Mouse (Mus musculus) hindbrain, embryonic 12.5 days (tissue): ENCODE results near the gene Arhgap17. TPM values are rescaled to one million over a fixed set of nuclear protein-coding genes. Genes with fewer than 3 reads are reported as not detected.

Source experiments
- ATAC-seq: fragments of 200-750 bp; cut with Nextera tagmentation; 2 replicates; pipeline ENCODE4 v1.8.0; 2017; ENCODE audit warnings: moderate TSS enrichment; ENCODE audit not compliant: low FRiP score
- H3K27ac ChIP-seq: fragments of 300-500 bp; sonication (generic); 2 replicates; pipeline ENCODE4 v1.5.1; 2016; ENCODE audit warnings: mild to moderate bottlenecking
- H3K27me3 ChIP-seq: fragments of 300-500 bp; sonication (generic); 2 replicates; pipeline ENCODE4 v1.6.1; 2016; ENCODE audit warnings: mild to moderate bottlenecking
- H3K36me3 ChIP-seq: fragments of 300-500 bp; sonication (generic); 2 replicates; pipeline ENCODE4 v1.6.1; 2016; ENCODE audit warnings: mild to moderate bottlenecking
- H3K4me1 ChIP-seq: fragments of 300-500 bp; sonication (generic); 2 replicates; pipeline ENCODE4 v1.6.1; 2016
- H3K4me2 ChIP-seq: fragments of 300-500 bp; sonication (generic); replicated peaks from 2 replicates; pipeline ENCODE4 v1.6.1; 2016; ENCODE audit warnings: mild to moderate bottlenecking
- H3K4me3 ChIP-seq: fragments of 300-500 bp; sonication (generic); 2 replicates; pipeline ENCODE4 v1.5.1; 2016; ENCODE audit warnings: mild to moderate bottlenecking
- H3K9ac ChIP-seq: fragments of 300-500 bp; sonication (generic); 2 replicates; pipeline ENCODE4 v1.6.1; 2016; ENCODE audit warnings: mild to moderate bottlenecking, moderate library complexity
- H3K9me3 ChIP-seq: fragments of 300-500 bp; sonication (generic); replicated peaks from 2 replicates; pipeline ENCODE4 v1.6.1; 2016; ENCODE audit warnings: mild to moderate bottlenecking
- WGBS: fragments of 180-500 bp; shearing (Covaris S2); methylation state at CpG from one replicate; pipeline ENCODE4 v1.1.7; 2016; 5-methylcytosine and 5-hydroxymethylcytosine counted together
- polyA plus RNA-seq: library from polyadenylated mRNA; unstranded; fragments of >200 nt; fragmentation: Nextera tagmentation; extraction: Ambion mirVana; gene quantifications from 2 replicates; pipeline ENCODE4 v1.2.1, GENCODE M21; 2016

The Arhgap17 gene
- polyA plus RNA-seq, 1 experiment from 2014 or later, result 25.2 TPM

DNA sequence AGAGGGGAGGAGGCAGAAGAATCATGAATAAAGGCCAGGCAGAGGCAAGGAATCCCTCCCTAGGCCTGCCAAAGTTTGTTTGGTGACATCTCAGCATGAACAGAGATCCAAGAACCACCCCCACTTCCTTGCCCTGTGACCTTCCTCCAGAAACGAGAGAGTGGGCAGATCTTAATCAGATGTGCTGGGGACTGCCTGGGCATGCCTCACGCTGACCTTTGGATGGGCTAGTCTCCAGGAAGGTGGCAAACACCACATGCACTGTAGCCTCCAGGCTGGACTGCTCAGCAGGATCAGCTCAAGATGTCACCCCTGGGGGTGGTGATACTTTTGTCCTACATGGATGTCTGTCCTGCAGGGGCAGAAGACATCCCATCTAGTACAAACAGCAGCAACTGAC, 121.5 kb downstream of the Arhgap17 start:
- Histone ChIP-seq H3K27me3 (no peaks in the 10 kb centered on the region), H3K4me3 (no peak overlapping the region), H3K4me2 (no peak overlapping the region), H3K4me1 (no peaks in the 10 kb centered on the region), H3K36me3 (no peaks in the 10 kb centered on the region), H3K9me3 (no peaks in the 10 kb centered on the region), H3K9ac (no peak overlapping the region), H3K27ac (no peak overlapping the region)
- 48% methylated on average over 2 of the region's 2 CpGs for WGBS
- no peak for ATAC-seq

GRCm38 (mm10) chr7:123246504-123247084, 123.1 kb downstream of the Arhgap17 start:
- Histone ChIP-seq H3K9me3 (no peaks in the 10 kb centered on the region), H3K4me3 (no peak overlapping the region), H3K27ac (no peak overlapping the region), H3K9ac (no peak overlapping the region), H3K4me1 (no peaks in the 10 kb centered on the region), H3K4me2 (no peak overlapping the region), H3K36me3 (no peaks in the 10 kb centered on the region), H3K27me3 (no peaks in the 10 kb centered on the region)
- WGBS, result 66% methylated on average over 4 of the region's 4 CpGs
- no peak for ATAC-seq

GRCm38 (mm10) chr7:123244833-123245232, 124.9 kb downstream of the Arhgap17 start:
- H3K4me3 ChIP-seq, result no peak overlapping the region
- WGBS, result 74% methylated on average over 1 of the region's 1 CpGs
- no peak for ATAC-seq
- no peaks in the 10 kb centered on the region for H3K9me3 ChIP-seq
- no peaks in the 10 kb centered on the region for H3K27me3 ChIP-seq
- no peak overlapping the region for H3K27ac ChIP-seq
- H3K4me2 ChIP-seq, result no peak overlapping the region
- no peak overlapping the region for H3K9ac ChIP-seq
- H3K4me1 ChIP-seq, result no peaks in the 10 kb centered on the region
- H3K36me3 ChIP-seq, result no peaks in the 10 kb centered on the region

GRCm38 (mm10) chr7:123242241-123242640, 127.5 kb downstream of the Arhgap17 start:
- ATAC-seq, result no peak

DNA sequence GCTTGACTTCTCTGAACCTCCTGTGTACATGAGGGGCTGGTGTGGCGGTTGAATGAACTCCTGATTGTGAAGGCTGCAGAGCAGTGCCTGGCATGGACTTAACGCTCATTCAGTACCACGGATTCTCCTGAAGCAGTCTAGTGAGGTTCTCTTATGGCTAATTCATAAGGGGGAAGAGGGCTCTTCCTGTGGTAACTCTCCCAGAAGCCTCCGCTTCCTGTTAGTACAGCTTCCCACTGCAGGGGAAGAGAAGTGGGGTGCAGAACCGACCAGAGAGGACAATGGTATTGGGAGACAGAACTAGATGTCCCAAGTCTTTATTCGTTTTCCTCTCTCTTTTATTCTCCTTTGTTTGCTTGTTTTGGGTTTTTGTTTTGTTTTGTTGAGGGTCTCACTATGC, 129.7 kb downstream of the Arhgap17 start:
- Histone ChIP-seq H3K4me1 (peaks cover 6% of the 10 kb centered on the region), H3K36me3 (no peaks in the 10 kb centered on the region), H3K27me3 (no peaks in the 10 kb centered on the region), H3K9ac (no peak overlapping the region), H3K4me3 (no peak overlapping the region), H3K4me2 (no peak overlapping the region), H3K9me3 (no peaks in the 10 kb centered on the region), H3K27ac (no peak overlapping the region)
- 72% methylated on average over 6 of the region's 6 CpGs for WGBS
- no peak for ATAC-seq

More at GRCm38 (mm10) chr7:123242241-123242640, 127.5 kb downstream of the Arhgap17 start:
- Histone ChIP-seq H3K36me3 (no peaks in the 10 kb centered on the region), H3K4me2 (no peak overlapping the region), H3K4me3 (no peak overlapping the region), H3K27ac (no peak overlapping the region), H3K4me1 (peaks cover 6% of the 10 kb centered on the region), H3K9ac (no peak overlapping the region), H3K27me3 (no peaks in the 10 kb centered on the region), H3K9me3 (no peaks in the 10 kb centered on the region)
- WGBS, result 93% methylated on average over 7 of the region's 7 CpGs

- Histone ChIP-seq H3K27me3 (no peaks in the 10 kb centered on the region), H3K4me1 (peaks cover 6% of the 10 kb centered on the region), H3K9ac (no peak overlapping the region), H3K4me2 (no peak overlapping the region), H3K27ac (no peak overlapping the region), H3K9me3 (no peaks in the 10 kb centered on the region), H3K4me3 (no peak overlapping the region), H3K36me3 (no peaks in the 10 kb centered on the region)
- ATAC-seq, result peak; percentile 60; the same call in 1 of the 2 replicates
- WGBS, result 70% methylated on average over 4 of the region's 4 CpGs
Observed at GRCm38 (mm10) chr7:123238621-123239020, 131.1 kb downstream of the Arhgap17 start.

DNA sequence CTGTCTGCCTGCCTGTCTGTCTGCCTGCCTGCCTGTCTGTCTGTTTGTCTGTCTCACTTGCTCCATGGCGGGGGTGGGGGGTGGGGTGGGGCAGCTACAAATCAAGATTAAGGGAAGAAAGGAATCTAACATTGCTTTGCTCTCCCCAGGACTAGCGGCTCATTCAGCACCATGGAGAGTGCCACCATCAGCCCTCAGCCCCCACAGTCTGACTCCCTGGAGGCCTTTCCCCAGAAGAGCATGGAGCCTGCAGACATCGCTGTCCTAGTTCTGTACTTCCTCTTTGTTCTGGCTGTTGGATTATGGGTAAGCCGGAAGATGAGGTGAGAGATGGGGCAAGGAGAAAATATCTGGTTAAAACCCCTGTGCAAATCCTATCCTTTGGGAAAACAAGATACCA, 134.3 kb downstream of the Arhgap17 start:
- Histone ChIP-seq H3K9me3 (no peaks in the 10 kb centered on the region), H3K27ac (no peak overlapping the region), H3K4me2 (no peak overlapping the region), H3K4me3 (no peak overlapping the region), H3K9ac (no peak overlapping the region), H3K4me1 (peaks cover 6% of the 10 kb centered on the region), H3K36me3 (no peaks in the 10 kb centered on the region), H3K27me3 (no peaks in the 10 kb centered on the region)
- 29% methylated on average over 4 of the region's 4 CpGs for WGBS
- ATAC-seq, result no peak

Other genes with a start within 250 kb of the Arhgap17 start
- gene Tnrc6a, start 246.0 kb downstream of the Arhgap17 start, polyA plus RNA-seq, result 70.7 and 79.9 TPM in 2 replicates
- not detected in 2 replicates for gene Slc5a11, start 155.1 kb downstream of the Arhgap17 start, polyA plus RNA-seq
- 62.1 and 63.3 TPM in 2 replicates for gene Lcmt1, start 131 bp downstream of the Arhgap17 start, polyA plus RNA-seq
- gene Aqp8, start 92.4 kb upstream of the Arhgap17 start, polyA plus RNA-seq, result 0.34 and 0.53 TPM in 2 replicates
- 11.2 and 12.1 TPM in 2 replicates for gene Zkscan2, start 130.5 kb upstream of the Arhgap17 start, polyA plus RNA-seq